Mouse (Mus musculus) layer of hippocampus, postnatal 14 days (tissue): ENCODE data around the gene Gpc1. TPM values are rescaled to one million over a fixed set of nuclear protein-coding genes. Genes with fewer than 3 reads are reported as not detected.
A peak's percentile ranks its signal among the peaks of the same experiment; 100 is the strongest.

Experiments
- DNase-seq, 2 experiments: peaks; one replicate each; pipeline ENCODE4 v3.0.0; 2021 to 2022; ENCODE audit warnings: low spot score in 2 of 2, mixed read lengths in 1 of 2
- total RNA-seq, 2 experiments: library from RNA; stranded (reverse); gene quantifications; 2 replicates each; pipeline ENCODE4 v1.2.3; 2021

Gpc1 gene
- total RNA-seq, 2 experiments from 2014 or later = 140 to 150 TPM

GRCm38 (mm10) chr1:92832011-92833010 is 866 bp downstream of the Gpc1 start:
- DNase-seq = peak; percentile 45 to 60

GRCm38 (mm10) chr1:92833987-92834706 is 2.7 kb downstream of the Gpc1 start:
- DNase-seq = peak; percentile 86 to 88

- DNase-seq = peak; percentile 24 to 25
Observed at GRCm38 (mm10) chr1:92837931-92838833, 6.7 kb downstream of the Gpc1 start.

GRCm38 (mm10) chr1:92839211-92839610 is 7.8 kb downstream of the Gpc1 start:
- peak in 1 of 2 experiments; percentile 6 for DNase-seq

- DNase-seq = peak in 1 of 2 experiments; percentile 22
Observed at GRCm38 (mm10) chr1:92840231-92840890, 8.9 kb downstream of the Gpc1 start.

GRCm38 (mm10) chr1:92841427-92841826 is 10.0 kb downstream of the Gpc1 start:
- DNase-seq = no peak

GRCm38 (mm10) chr1:92845889-92846288 is 14.4 kb downstream of the Gpc1 start:
- DNase-seq = peak in 1 of 2 experiments; percentile 0

GRCm38 (mm10) chr1:92847873-92848839 is 16.7 kb downstream of the Gpc1 start:
- DNase-seq = no peak

GRCm38 (mm10) chr1:92849491-92849890 is 18.0 kb downstream of the Gpc1 start:
- no peak for DNase-seq

- no peak for DNase-seq
Observed at GRCm38 (mm10) chr1:92849938-92850574, 18.6 kb downstream of the Gpc1 start.

- DNase-seq = no peak
Observed at GRCm38 (mm10) chr1:92852450-92852849, 21.0 kb downstream of the Gpc1 start.

GRCm38 (mm10) chr1:92861503-92861902 is 30.1 kb downstream of the Gpc1 start:
- no peak for DNase-seq

GRCm38 (mm10) chr1:92863268-92863667 is 31.8 kb downstream of the Gpc1 start:
- no peak for DNase-seq

- DNase-seq = no peak
Observed at GRCm38 (mm10) chr1:92866170-92866569, 34.7 kb downstream of the Gpc1 start.

- DNase-seq = no peak
Observed at GRCm38 (mm10) chr1:92869985-92870384, 38.5 kb downstream of the Gpc1 start.

GRCm38 (mm10) chr1:92872666-92873065 is 41.2 kb downstream of the Gpc1 start:
- DNase-seq = no peak

- no peak for DNase-seq
Observed at GRCm38 (mm10) chr1:92874011-92874410, 42.6 kb downstream of the Gpc1 start.

- no peak for DNase-seq
Observed at GRCm38 (mm10) chr1:92875360-92876111, 44.1 kb downstream of the Gpc1 start.
